Mouse (Mus musculus): ENCODE measurements around the gene Sema3a.

DNA sequence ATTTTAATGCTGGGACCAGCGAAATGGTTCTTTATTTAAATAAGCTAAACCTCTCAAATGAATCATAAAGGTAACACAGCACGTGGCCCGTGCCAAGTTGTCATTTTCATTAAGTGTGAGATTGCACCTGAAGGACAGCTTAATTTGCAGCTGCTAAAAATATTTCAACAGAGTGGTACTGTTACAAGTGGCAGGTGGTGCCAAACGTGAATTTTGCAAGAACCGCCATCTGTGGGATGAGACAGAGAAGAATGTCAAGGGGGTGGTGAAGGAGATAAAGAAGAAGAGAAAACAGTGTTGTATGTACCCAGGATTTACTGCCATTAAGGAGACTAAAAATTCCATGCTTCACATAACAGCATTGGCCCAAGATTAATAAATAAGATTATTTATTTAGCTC lies 423.9 kb downstream of the Sema3a start:
- TF ChIP-seq CTCF (IDR thresholded peaks at IDR 0.05; ENCODE audit: borderline replicate concordance, insufficient read depth, low read length) (no peak), POLR2A (IDR thresholded peaks at IDR 0.05; ENCODE audit: low read depth, low read length) (no peak)
